Mouse (Mus musculus) myocyte (in vitro differentiated cells): ENCODE measurements around the gene 1700013H16Rik. TPM values are rescaled to one million over a fixed set of nuclear protein-coding genes. Genes with fewer than 3 reads are reported as not detected.
"Not testable (repeated sequence)": the region's sequence is repeated elsewhere in the genome, so short reads cannot be mapped to it uniquely, and the experiment has no call there.

Experiments
- H3K27me3 ChIP-seq: one replicate; pipeline ENCODE4 v1.6.1; 2011; ENCODE audit not compliant: control insufficient read depth, insufficient read depth, insufficient read length
- H3K36me3 ChIP-seq: one replicate; pipeline ENCODE4 v1.6.1; 2011; ENCODE audit not compliant: control insufficient read depth, insufficient read depth
- H3K4me2 ChIP-seq: one replicate; pipeline ENCODE4 v1.6.1; 2011; ENCODE audit warnings: low read depth, control low read depth
- H3K4me3 ChIP-seq: one replicate; pipeline ENCODE4 v1.5.1; 2011; ENCODE audit warnings: mild to moderate bottlenecking, control low read depth, moderate library complexity
- H3K79me2 ChIP-seq: one replicate; pipeline ENCODE4 v1.6.1; 2011; ENCODE audit not compliant: control insufficient read depth, insufficient read depth
- H3ac ChIP-seq: one replicate; pipeline ENCODE4 v1.6.1; 2011; ENCODE audit not compliant: control insufficient read depth, insufficient read length
- CEBPB ChIP-seq: IDR thresholded peaks from 2 replicates; pipeline ENCODE4 v1.6.1; 2011; ENCODE audit warnings: mild to moderate bottlenecking, moderate library complexity; ENCODE audit not compliant: poor library complexity, insufficient read depth, severe bottlenecking
- E2F4 ChIP-seq: IDR thresholded peaks from one replicate; pipeline ENCODE4 v1.6.1; 2011; ENCODE audit warnings: mild to moderate bottlenecking, control low read depth, moderate library complexity; ENCODE audit not compliant: insufficient read depth
- MAX ChIP-seq: IDR thresholded peaks from one replicate; pipeline ENCODE4 v1.6.1; 2011; ENCODE audit warnings: low read depth, mild to moderate bottlenecking, control low read depth
- MYOD1 ChIP-seq, 3 experiments: IDR thresholded peaks; one replicate each; pipeline ENCODE4 v1.6.1; 2011; ENCODE audit warnings: control low read depth in 2 of 3, low read depth in 2 of 3, mild to moderate bottlenecking in 2 of 3, moderate library complexity in 1 of 3; ENCODE audit not compliant: insufficient read length in 2 of 3, control insufficient read depth in 1 of 3
- MYOG ChIP-seq, 3 experiments: IDR thresholded peaks; one replicate each; pipeline ENCODE4 v1.6.1; 2011; ENCODE audit warnings: control low read depth in 2 of 3, low read depth in 2 of 3, mild to moderate bottlenecking in 2 of 3; ENCODE audit not compliant: insufficient read length in 2 of 3, control insufficient read depth in 1 of 3, insufficient read depth in 1 of 3
- POLR2A ChIP-seq: IDR thresholded peaks from one replicate; pipeline ENCODE4 v1.6.1; 2011; ENCODE audit warnings: low read depth, mild to moderate bottlenecking, control low read depth, moderate library complexity; ENCODE audit not compliant: insufficient read length
- POLR2AphosphoS2 ChIP-seq: IDR thresholded peaks from one replicate; pipeline ENCODE4 v1.6.1; 2011; ENCODE audit warnings: low read depth, control low read depth; ENCODE audit not compliant: insufficient read length
- REST ChIP-seq: IDR thresholded peaks from one replicate; pipeline ENCODE4 v1.6.1; 2011; ENCODE audit warnings: mild to moderate bottlenecking, control low read depth, moderate library complexity; ENCODE audit not compliant: insufficient read depth, insufficient read length
- SRF ChIP-seq: IDR thresholded peaks from one replicate; pipeline ENCODE4 v1.6.1; 2011; ENCODE audit warnings: low read depth; ENCODE audit not compliant: control insufficient read depth, insufficient read length
- TCF12 ChIP-seq: IDR thresholded peaks from one replicate; pipeline ENCODE4 v1.6.1; 2011; ENCODE audit warnings: mild to moderate bottlenecking, control low read depth; ENCODE audit not compliant: poor library complexity, insufficient read depth, severe bottlenecking
- TCF3 ChIP-seq: IDR thresholded peaks from one replicate; pipeline ENCODE4 v1.6.1; 2011; ENCODE audit warnings: low read depth, control low read depth; ENCODE audit not compliant: insufficient read length
- USF1 ChIP-seq: IDR thresholded peaks from one replicate; pipeline ENCODE4 v1.6.1; 2011; ENCODE audit warnings: low read depth, mild to moderate bottlenecking, control low read depth, moderate library complexity
- polyA plus RNA-seq: library from polyadenylated mRNA; unstranded; fragments of >200 nt; fragmentation: generic; extraction: Trizol; gene quantifications from one replicate; pipeline ENCODE4 v1.2.1, GENCODE M21; 2012; ENCODE audit warnings: missing spikeins

Gene 1700013H16Rik
- not detected for polyA plus RNA-seq

- H3K36me3 ChIP-seq, result no peaks in the 10 kb centered on the region
- TF ChIP-seq USF1, result no peak
- TF ChIP-seq POLR2A, result no peak
- TF ChIP-seq REST, result no peak
- TF ChIP-seq MAX, result no peak
- no peak for TF ChIP-seq POLR2AphosphoS2
- TF ChIP-seq SRF, result no peak
- no peak for TF ChIP-seq MYOD1 (IDR thresholded peaks at IDR 0.05; ENCODE audit: control insufficient read depth in 1 of 3, insufficient read length in 2 of 3, low read depth in 2 of 3)
- TF ChIP-seq E2F4, result no peak
- no peak for TF ChIP-seq TCF12
- TF ChIP-seq TCF3, result no peak
- TF ChIP-seq CEBPB, result no peak
- no peak for TF ChIP-seq MYOG (IDR thresholded peaks at IDR 0.05; ENCODE audit: control insufficient read depth in 1 of 3, insufficient read depth in 1 of 3, insufficient read length in 2 of 3, low read depth in 2 of 3)
- no peak within 1 kb of the TSS for H3ac ChIP-seq
- no peak within 1 kb of the TSS for H3K4me3 ChIP-seq
- H3K4me2 ChIP-seq, result no peak within 1 kb of the TSS
- no peaks in the 10 kb centered on the region for H3K27me3 ChIP-seq
- no peaks in the 10 kb centered on the region for H3K79me2 ChIP-seq
These were observed at the start of gene 1700013H16Rik for GRCm38 (mm10) chrX:53757736-53758135. 1700013H16Rik (minus strand) TSS chrX:53757831.

GRCm38 (mm10) chrX:53799074-53799473 lies 41.4 kb upstream of the 1700013H16Rik start:
- Histone ChIP-seq H3K79me2 (peaks cover 12% of the 10 kb centered on the region), H3K27me3 (no peaks in the 10 kb centered on the region), H3K4me3 (no peak overlapping the region), H3K4me2 (peak overlapping the region; percentile 52), H3K36me3 (no peaks in the 10 kb centered on the region), H3ac (no peak overlapping the region)
- TF ChIP-seq TCF3 (no peak), POLR2AphosphoS2 (no peak), SRF (no peak)

GRCm38 (mm10) chrX:53797519-53797918 lies 39.9 kb upstream of the 1700013H16Rik start, which contains the start of gene Xlr:
Xlr (minus strand) TSS chrX:53797706.
- H3K4me2 ChIP-seq, result peak within 1 kb of the TSS; percentile 63
- not testable (repeated sequence) for H3K27me3 ChIP-seq, H3K36me3 ChIP-seq, H3ac ChIP-seq
- peaks cover 15% of the 10 kb centered on the region for H3K79me2 ChIP-seq
- H3K4me3 ChIP-seq, result peak within 1 kb of the TSS; percentile 31
- peak; percentile 71 for TF ChIP-seq E2F4

- Histone ChIP-seq H3K36me3 (no peaks in the 10 kb centered on the region), H3K4me3 (no peak within 1 kb of the TSS), H3ac (no peak within 1 kb of the TSS), H3K79me2 (no peaks in the 10 kb centered on the region), H3K4me2 (no peak within 1 kb of the TSS), H3K27me3 (no peaks in the 10 kb centered on the region)
- TF ChIP-seq USF1 (no peak), CEBPB (no peak), REST (no peak), MYOD1 (IDR thresholded peaks at IDR 0.05; ENCODE audit: control insufficient read depth in 1 of 3, insufficient read length in 2 of 3, low read depth in 2 of 3) (no peak), E2F4 (no peak)
These were observed 18.6 kb upstream of the 1700013H16Rik start, which contains the start of gene Zfp36l3 for GRCm38 (mm10) chrX:53776276-53776675. Zfp36l3 (minus strand) TSS chrX:53776394.

- Histone ChIP-seq H3K27me3 (no peaks in the 10 kb centered on the region), H3K4me2 (no peak overlapping the region), H3K36me3 (no peaks in the 10 kb centered on the region), H3K79me2 (no peaks in the 10 kb centered on the region), H3K4me3 (no peak overlapping the region), H3ac (no peak overlapping the region)
- no peak for TF ChIP-seq MAX
- TF ChIP-seq TCF12, result no peak
- no peak for TF ChIP-seq POLR2AphosphoS2
- no peak for TF ChIP-seq E2F4
- no peak for TF ChIP-seq MYOG (IDR thresholded peaks at IDR 0.05; ENCODE audit: control insufficient read depth in 1 of 3, insufficient read depth in 1 of 3, insufficient read length in 2 of 3, low read depth in 2 of 3)
- no peak for TF ChIP-seq MYOD1 (IDR thresholded peaks at IDR 0.05; ENCODE audit: control insufficient read depth in 1 of 3, insufficient read length in 2 of 3, low read depth in 2 of 3)
- no peak for TF ChIP-seq SRF
- no peak for TF ChIP-seq REST
- TF ChIP-seq POLR2A, result no peak
- TF ChIP-seq USF1, result no peak
- no peak for TF ChIP-seq CEBPB
- no peak for TF ChIP-seq TCF3
These were observed 4.8 kb downstream of the 1700013H16Rik start for GRCm38 (mm10) chrX:53752851-53753250.
